Mouse (Mus musculus) testis, adult 2 months (tissue): ENCODE measurements at regions not wholly inside any gene's neighbourhood (a gene's known extent, or its start where the extent isn't known, plus 50 kb on each side); places are given as distances from the start of the nearest gene placed in this dataset.

ENCODE experiments used
- CTCF ChIP-seq: fragments of 200-500 bp; IDR thresholded peaks from 2 replicates; pipeline ENCODE4 v1.5.1; 2012; ENCODE audit warnings: low read depth, mild to moderate bottlenecking, inconsistent platforms, low read length, moderate library complexity; ENCODE audit not compliant: control insufficient read depth, insufficient read depth, insufficient replicate concordance
- POLR2A ChIP-seq: fragments of 200-500 bp; IDR thresholded peaks from 2 replicates; pipeline ENCODE4 v1.6.1; 2012; ENCODE audit warnings: low read depth, mild to moderate bottlenecking, inconsistent platforms, low read length, moderate library complexity; ENCODE audit not compliant: control insufficient read depth

DNA sequence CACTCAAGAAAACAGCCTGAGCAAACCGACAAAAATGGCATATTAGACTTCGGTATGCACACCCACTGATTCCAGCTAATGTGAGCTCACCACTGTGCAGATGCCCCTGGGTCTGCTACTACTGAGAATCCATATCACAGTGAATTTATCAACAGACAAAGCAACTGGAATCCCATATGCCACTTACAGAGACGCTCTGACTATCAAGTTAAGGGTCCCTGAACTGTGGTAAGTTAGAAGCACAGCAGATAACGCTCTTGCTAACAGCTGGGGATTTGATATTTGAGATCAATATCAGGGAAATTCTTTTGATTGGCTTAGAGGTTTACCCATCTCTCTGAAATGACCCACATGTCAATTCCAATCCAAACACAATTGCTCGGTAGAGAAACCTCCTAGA, 205.0 kb downstream of the Parm1 start:
- TF ChIP-seq CTCF (no peak), POLR2A (no peak)
